Mouse (Mus musculus): ENCODE measurements around the gene Rad9b.
"Not testable (repeated sequence)": the region's sequence is repeated elsewhere in the genome, so short reads cannot be mapped to it uniquely, and the experiment has no call there.

Gene Rad9b

GRCm38 (mm10) chr5:122371591-122372191, 17.7 kb upstream of the Rad9b start, which contains the start of gene Gpn3:
TSS of gene Gpn3 (plus strand) at chr5:122371876.
- no peak for DNase-seq (ENCODE audit: low read depth)

GRCm38 (mm10) chr5:122354492-122355067, 547 bp upstream of the Rad9b start:
- no peak for DNase-seq (ENCODE audit: low read depth)

GRCm38 (mm10) chr5:122345777-122346176, 8.3 kb downstream of the Rad9b start:
- no peak for DNase-seq (ENCODE audit: low read depth)

- peak; percentile 78 for DNase-seq (ENCODE audit: low read depth)
Measured at GRCm38 (mm10) chr5:122344260-122344659, 9.8 kb downstream of the Rad9b start.

GRCm38 (mm10) chr5:122343768-122344167, 10.3 kb downstream of the Rad9b start:
- no peak for DNase-seq (ENCODE audit: low read depth)

GRCm38 (mm10) chr5:122342874-122343273, 11.2 kb downstream of the Rad9b start:
- no peak for DNase-seq (ENCODE audit: low read depth)

- DNase-seq (ENCODE audit: low read depth): no peak
Measured at GRCm38 (mm10) chr5:122336554-122337294, 17.3 kb downstream of the Rad9b start.

- no peak for DNase-seq (ENCODE audit: low read depth)
Measured at GRCm38 (mm10) chr5:122334682-122335081, 19.4 kb downstream of the Rad9b start.

- no peak for DNase-seq (ENCODE audit: low read depth)
Measured at GRCm38 (mm10) chr5:122330269-122330668, 23.8 kb downstream of the Rad9b start.

GRCm38 (mm10) chr5:122327283-122327682, 26.8 kb downstream of the Rad9b start:
- no peak for DNase-seq (ENCODE audit: low read depth)

- DNase-seq (ENCODE audit: low read depth): no peak
Measured at GRCm38 (mm10) chr5:122325477-122325876, 28.6 kb downstream of the Rad9b start.

- no peak for DNase-seq (ENCODE audit: low read depth)
Measured at GRCm38 (mm10) chr5:122324608-122325431, 29.2 kb downstream of the Rad9b start.

GRCm38 (mm10) chr5:122323523-122323922, 30.5 kb downstream of the Rad9b start:
- DNase-seq (ENCODE audit: low read depth): no peak

- no peak for DNase-seq (ENCODE audit: low read depth)
Measured at GRCm38 (mm10) chr5:122320205-122320781, 33.7 kb downstream of the Rad9b start.

- no peak for DNase-seq (ENCODE audit: low read depth)
Measured at GRCm38 (mm10) chr5:122319474-122320204, 34.4 kb downstream of the Rad9b start.

- not testable (repeated sequence) for DNase-seq (ENCODE audit: low read depth)
Measured at GRCm38 (mm10) chr5:122318976-122319375, 35.1 kb downstream of the Rad9b start.

- DNase-seq (ENCODE audit: low read depth): peak; percentile 57
Measured at GRCm38 (mm10) chr5:122318100-122318499, 35.9 kb downstream of the Rad9b start.

GRCm38 (mm10) chr5:122317329-122318045, 36.5 kb downstream of the Rad9b start:
- no peak for DNase-seq (ENCODE audit: low read depth)

- no peak for DNase-seq (ENCODE audit: low read depth)
Measured at GRCm38 (mm10) chr5:122314966-122315667, 38.9 kb downstream of the Rad9b start.
